Mouse (Mus musculus): ENCODE measurements at regions not wholly inside any gene's neighbourhood (a gene's known extent, or its start where the extent isn't known, plus 50 kb on each side); places are given as distances from the start of the nearest gene placed in this dataset.

DNA sequence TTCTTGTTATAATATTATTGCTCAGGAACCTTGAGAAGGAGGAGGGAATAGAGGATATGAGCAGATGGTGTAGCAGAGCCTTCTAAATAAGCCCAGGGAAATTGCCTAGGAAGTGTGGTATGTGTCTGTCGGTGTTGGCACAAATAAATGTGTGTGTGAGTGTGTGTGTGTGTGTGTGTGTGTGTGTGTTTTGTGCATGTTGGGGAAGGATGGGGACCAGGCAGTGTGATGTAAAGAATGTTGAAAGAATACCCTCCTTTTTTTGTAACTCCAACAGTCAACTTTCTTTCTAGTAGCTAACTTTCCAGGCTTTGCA lies 115.7 kb upstream of the 4930583I09Rik start:
- TF ChIP-seq CTCF (IDR thresholded peaks at IDR 0.05; ENCODE audit: extremely low read depth, insufficient read length, insufficient replicate concordance, low read depth, low read length) = no peak
- no peak for TF ChIP-seq POLR2A (IDR thresholded peaks at IDR 0.05; ENCODE audit: low read depth, low read length)

Data from small intestine, adult 2 months (tissue).